Mouse (Mus musculus) lung, adult 10 weeks (tissue): Measurements from ENCODE around the gene Ms4a2. TPM values are rescaled to one million over a fixed set of nuclear protein-coding genes. Genes with fewer than 3 reads are reported as not detected.

Experiments
- polyA plus RNA-seq: library from polyadenylated mRNA; stranded (reverse); fragments of 350-450 nt; fragmentation: Illumina TruSeq; extraction: RNeasy Lipid Tissue Mini Kit (QIAGEN cat#74804); gene quantifications from one replicate; pipeline ENCODE4 v1.2.3, GENCODE M21; 2014; ENCODE audit warnings: low read depth, low replicate concordance; ENCODE audit not compliant: insufficient read depth

Ms4a2 gene
- polyA plus RNA-seq = 0.43 TPM

DNA sequence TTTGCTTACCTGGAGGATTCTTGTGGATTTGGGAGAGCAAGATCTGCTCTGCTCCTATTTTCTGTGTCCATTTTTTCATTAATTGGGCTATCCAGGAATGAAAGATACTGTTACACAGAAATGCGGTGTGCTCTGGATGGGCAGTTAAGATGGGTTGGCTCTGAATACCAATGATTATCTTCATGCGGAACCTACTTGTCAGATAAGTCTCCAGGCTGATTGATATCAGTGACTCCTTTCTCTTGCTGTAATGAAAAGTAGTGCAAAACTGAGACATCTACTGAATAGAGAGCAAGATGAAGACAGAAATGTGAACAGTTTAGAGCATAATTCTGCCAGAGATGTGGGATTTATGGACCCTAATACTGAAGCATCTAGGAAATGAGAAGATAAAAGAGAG, at the start of gene Ms4a2:
TSS of gene Ms4a2 (minus strand) at position 169 of the 400 bp plus-strand sequence.

GRCm38 (mm10) chr19:11660459-11660858, 36.9 kb upstream of the Ms4a2 start, which contains the start of gene Oosp2:
Oosp2 (minus strand) TSS chr19:11660559.

GRCm38 (mm10) chr19:11640732-11641131, 17.2 kb upstream of the Ms4a2 start, which contains the start of gene Ms4a3:
Ms4a3 (minus strand) TSS chr19:11640851.

GRCm38 (mm10) chr19:11604603-11605002, 18.9 kb downstream of the Ms4a2 start, which contains the start of gene Ms4a6d:
Ms4a6d (minus strand) TSS chr19:11604849.

Other genes starting within 250 kb of the Ms4a2 start
- gene Ms4a4a, start 248.2 kb downstream of the Ms4a2 start, polyA plus RNA-seq = 3.3 TPM
- 13.2 TPM for gene Ms4a4c, start 218.9 kb downstream of the Ms4a2 start, polyA plus RNA-seq
- gene Ms4a4b, start 180.2 kb downstream of the Ms4a2 start, polyA plus RNA-seq = 27.2 TPM
- gene Ms4a6c, start 154.4 kb downstream of the Ms4a2 start, polyA plus RNA-seq = 20.5 TPM
- gene Gm8369, start 137.8 kb downstream of the Ms4a2 start, polyA plus RNA-seq = 15.9 TPM
- 17.9 TPM for gene Ms4a6b, start 107.2 kb downstream of the Ms4a2 start, polyA plus RNA-seq
- 40.6 TPM for gene Ms4a4d, start 86.9 kb downstream of the Ms4a2 start, polyA plus RNA-seq
- gene Ms4a6d, start 18.9 kb downstream of the Ms4a2 start, polyA plus RNA-seq = 8.9 TPM
- gene Ms4a3, start 17.1 kb upstream of the Ms4a2 start, polyA plus RNA-seq = not detected
- gene Oosp2, start 36.8 kb upstream of the Ms4a2 start, polyA plus RNA-seq = not detected
- 0.43 TPM for gene Oosp1, start 67.4 kb upstream of the Ms4a2 start, polyA plus RNA-seq
- gene Oosp3, start 73.3 kb upstream of the Ms4a2 start, polyA plus RNA-seq = not detected
- not detected for gene Gif, start 123.8 kb upstream of the Ms4a2 start, polyA plus RNA-seq
- 21.3 TPM for gene Mrpl16, start 146.7 kb upstream of the Ms4a2 start, polyA plus RNA-seq
- gene Stx3, start 195.7 kb upstream of the Ms4a2 start, polyA plus RNA-seq = 20.1 TPM
- gene Olfr1417, start 215.5 kb upstream of the Ms4a2 start, polyA plus RNA-seq = not detected
- not detected for gene Olfr1418, start 237.3 kb upstream of the Ms4a2 start, polyA plus RNA-seq